Mouse (Mus musculus) myocyte (in vitro differentiated cells): Measurements from ENCODE around the gene 4930579G24Rik. TPM values are rescaled to one million over a fixed set of nuclear protein-coding genes. Genes with fewer than 3 reads are reported as not detected.

Experiments
- H3K27me3 ChIP-seq: one replicate; pipeline ENCODE4 v1.6.1; 2011; ENCODE audit not compliant: control insufficient read depth, insufficient read depth, insufficient read length
- H3K36me3 ChIP-seq: one replicate; pipeline ENCODE4 v1.6.1; 2011; ENCODE audit not compliant: control insufficient read depth, insufficient read depth
- H3K4me2 ChIP-seq: one replicate; pipeline ENCODE4 v1.6.1; 2011; ENCODE audit warnings: low read depth, control low read depth
- H3K4me3 ChIP-seq: one replicate; pipeline ENCODE4 v1.5.1; 2011; ENCODE audit warnings: mild to moderate bottlenecking, control low read depth, moderate library complexity
- H3K79me2 ChIP-seq: one replicate; pipeline ENCODE4 v1.6.1; 2011; ENCODE audit not compliant: control insufficient read depth, insufficient read depth
- H3ac ChIP-seq: one replicate; pipeline ENCODE4 v1.6.1; 2011; ENCODE audit not compliant: control insufficient read depth, insufficient read length
- CEBPB ChIP-seq: IDR thresholded peaks from 2 replicates; pipeline ENCODE4 v1.6.1; 2011; ENCODE audit warnings: mild to moderate bottlenecking, moderate library complexity; ENCODE audit not compliant: poor library complexity, insufficient read depth, severe bottlenecking
- MAX ChIP-seq: IDR thresholded peaks from one replicate; pipeline ENCODE4 v1.6.1; 2011; ENCODE audit warnings: low read depth, mild to moderate bottlenecking, control low read depth
- MYOG ChIP-seq, 3 experiments: IDR thresholded peaks; one replicate each; pipeline ENCODE4 v1.6.1; 2011; ENCODE audit warnings: control low read depth in 2 of 3, low read depth in 2 of 3, mild to moderate bottlenecking in 2 of 3; ENCODE audit not compliant: insufficient read length in 2 of 3, control insufficient read depth in 1 of 3, insufficient read depth in 1 of 3
- TCF3 ChIP-seq: IDR thresholded peaks from one replicate; pipeline ENCODE4 v1.6.1; 2011; ENCODE audit warnings: low read depth, control low read depth; ENCODE audit not compliant: insufficient read length
- USF1 ChIP-seq: IDR thresholded peaks from one replicate; pipeline ENCODE4 v1.6.1; 2011; ENCODE audit warnings: low read depth, mild to moderate bottlenecking, control low read depth, moderate library complexity
- polyA plus RNA-seq: library from polyadenylated mRNA; unstranded; fragments of >200 nt; fragmentation: generic; extraction: Trizol; gene quantifications from one replicate; pipeline ENCODE4 v1.2.1, GENCODE M21; 2012; ENCODE audit warnings: missing spikeins

Gene 4930579G24Rik
- polyA plus RNA-seq, 1 experiment: 3.6 TPM

GRCm38 (mm10) chr3:79676411-79676810 lies 47.5 kb downstream of the 4930579G24Rik start:
- Histone ChIP-seq H3K4me2 (no peak overlapping the region), H3K79me2 (no peaks in the 10 kb centered on the region), H3K36me3 (no peaks in the 10 kb centered on the region), H3K4me3 (no peak overlapping the region), H3K27me3 (no peaks in the 10 kb centered on the region), H3ac (no peak overlapping the region)
- TF ChIP-seq MAX (no peak), TCF3 (no peak), CEBPB (no peak), USF1 (no peak), MYOG (IDR thresholded peaks at IDR 0.05; ENCODE audit: control insufficient read depth in 1 of 3, insufficient read depth in 1 of 3, insufficient read length in 2 of 3, low read depth in 2 of 3) (no peak)

Other genes starting within 250 kb of the 4930579G24Rik start
- 2.5 TPM for gene Fnip2, start 61.3 kb upstream of the 4930579G24Rik start, polyA plus RNA-seq
- gene Ppid, start 37.7 kb upstream of the 4930579G24Rik start, polyA plus RNA-seq: 32.1 TPM
- 29.7 TPM for gene Etfdh, start 421 bp downstream of the 4930579G24Rik start, polyA plus RNA-seq
- gene Rxfp1, start 108.8 kb downstream of the 4930579G24Rik start, polyA plus RNA-seq: not detected
- gene Tmem144, start 223.7 kb downstream of the 4930579G24Rik start, polyA plus RNA-seq: 0.92 TPM